Mouse (Mus musculus) heart, postnatal 0 days (tissue): Measurements from ENCODE around the gene Ltbp1.

ENCODE experiments used
- CTCF ChIP-seq: IDR thresholded peaks from 2 replicates; pipeline ENCODE4 v1.5.1; 2016; ENCODE audit warnings: antibody characterized with exemption, control low read depth, low read depth
- EP300 ChIP-seq: IDR thresholded peaks from 2 replicates; pipeline ENCODE4 v1.6.1; 2016; ENCODE audit warnings: antibody characterized with exemption, low read depth

DNA sequence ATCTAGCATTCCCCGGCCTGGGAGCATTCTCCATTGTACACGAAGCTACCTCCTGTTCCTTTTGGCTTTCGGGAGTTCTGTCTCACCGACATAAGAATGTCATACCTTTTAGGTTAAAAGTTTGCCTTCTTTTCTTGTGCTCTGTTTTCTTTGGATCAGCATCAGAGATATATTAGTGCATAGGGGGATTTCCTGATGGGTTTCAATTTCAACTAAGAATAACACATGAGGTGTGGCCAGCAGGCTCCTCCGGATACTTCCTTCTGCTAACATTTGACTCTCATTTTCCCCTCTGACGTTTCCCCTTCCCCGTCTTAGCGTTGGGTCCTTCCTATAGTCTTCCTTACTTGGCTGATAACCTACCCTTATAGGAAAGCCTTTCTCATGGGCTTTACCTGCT, 25.6 kb upstream of the Ltbp1 start:
- TF ChIP-seq CTCF (no peak), EP300 (no peak)
